Mouse (Mus musculus) CH12.LX (cell line): ENCODE measurements around the gene Ppp1r13l. TPM values are rescaled to one million over a fixed set of nuclear protein-coding genes. Genes with fewer than 3 reads are reported as not detected.

Experiments
- DNase-seq: peaks from one replicate; pipeline ENCODE4 v3.0.0-alpha.2; 2013; ENCODE audit errors: extremely low read depth
- H3K27ac ChIP-seq: 2 replicates; pipeline ENCODE4 v1.5.1; 2012; ENCODE audit warnings: low read depth, mild to moderate bottlenecking, control low read depth, moderate library complexity; ENCODE audit not compliant: insufficient read depth
- H3K27me3 ChIP-seq: replicated peaks from 2 replicates; pipeline ENCODE3; 2012; ENCODE audit warnings: inconsistent platforms
- H3K36me3 ChIP-seq, 2 experiments: replicated peaks in 1 of 2; 2 replicates each; pipeline versions ENCODE3 to v1.6.1; 2012; ENCODE audit warnings: inconsistent platforms in 1 of 2, low read length in 1 of 2, mild to moderate bottlenecking in 1 of 2, mixed read lengths in 1 of 2, moderate library complexity in 1 of 2; ENCODE audit not compliant: control insufficient read depth in 1 of 2, insufficient read depth in 1 of 2
- H3K4me1 ChIP-seq, 2 experiments: 2 replicates each; pipeline ENCODE4 v1.6.1; 2012; ENCODE audit warnings: inconsistent platforms in 1 of 2, moderate library complexity in 1 of 2; ENCODE audit not compliant: insufficient read depth in 2 of 2, control insufficient read depth in 1 of 2
- H3K4me2 ChIP-seq: 2 replicates; pipeline ENCODE4 v1.6.1; 2012; ENCODE audit warnings: low read depth, mild to moderate bottlenecking, control low read depth; ENCODE audit not compliant: poor library complexity, insufficient read depth, severe bottlenecking
- H3K4me3 ChIP-seq, 3 experiments: fragments of 150-350 bp in 1 of 3; sonication (generic) in 1 of 3; replicated peaks in 1 of 3; 2 replicates each; pipeline versions ENCODE3 to v1.5.1; 2011 to 2012; ENCODE audit warnings: low read depth in 2 of 3, low read length in 2 of 3, mild to moderate bottlenecking in 2 of 3, moderate library complexity in 2 of 3, control low read depth in 1 of 3, improper control_type of control experiment in 1 of 3, inconsistent platforms in 1 of 3, mixed read lengths in 1 of 3; ENCODE audit not compliant: poor library complexity in 1 of 3
- H3K79me2 ChIP-seq: replicated peaks from 2 replicates; pipeline ENCODE4 v1.6.1; 2012; ENCODE audit warnings: mild to moderate bottlenecking, moderate library complexity; ENCODE audit not compliant: control insufficient read depth, poor library complexity, insufficient read depth, severe bottlenecking; ENCODE audit errors: extremely low read depth
- H3K9ac ChIP-seq: 2 replicates; pipeline ENCODE4 v1.6.1; 2012; ENCODE audit warnings: low read depth, mild to moderate bottlenecking, control low read depth, moderate library complexity; ENCODE audit not compliant: insufficient read depth
- H3K9me3 ChIP-seq: replicated peaks from 2 replicates; pipeline ENCODE3; 2012; ENCODE audit warnings: low read length, inconsistent platforms, mixed read lengths
- E2F4 ChIP-seq: IDR thresholded peaks from 2 replicates; pipeline ENCODE4 v1.6.1; 2011; ENCODE audit warnings: low read depth, low read length, improper control_type of control experiment; ENCODE audit not compliant: insufficient replicate concordance
- ELF1 ChIP-seq: IDR thresholded peaks from 2 replicates; pipeline ENCODE4 v1.6.1; 2014; ENCODE audit warnings: low read depth, mild to moderate bottlenecking, inconsistent platforms, low read length, improper control_type of control experiment
- ETS1 ChIP-seq: conservative IDR thresholded peaks from 2 replicates; pipeline ENCODE4 v1.6.1; 2012; ENCODE audit warnings: low read depth, mild to moderate bottlenecking, inconsistent platforms, low read length, improper control_type of control experiment, moderate library complexity
- JUN ChIP-seq: IDR thresholded peaks from 2 replicates; pipeline ENCODE4 v1.6.1; 2011; ENCODE audit warnings: low read depth, mild to moderate bottlenecking, low read length, improper control_type of control experiment, moderate library complexity; ENCODE audit not compliant: insufficient read depth
- KAT2A ChIP-seq: IDR thresholded peaks from 2 replicates; pipeline ENCODE4 v1.6.1; 2012; ENCODE audit warnings: low read length, improper control_type of control experiment, inconsistent platforms; ENCODE audit not compliant: insufficient replicate concordance
- MAX ChIP-seq: IDR thresholded peaks from 2 replicates; pipeline ENCODE4 v1.6.1; 2011; ENCODE audit warnings: low read length, improper control_type of control experiment
- MEF2A ChIP-seq: IDR thresholded peaks from 2 replicates; pipeline ENCODE4 v1.6.1; 2014; ENCODE audit warnings: low read depth, mild to moderate bottlenecking, inconsistent platforms, low read length, improper control_type of control experiment, borderline replicate concordance
- MXI1 ChIP-seq: IDR thresholded peaks from 2 replicates; pipeline ENCODE4 v1.6.1; 2011; ENCODE audit warnings: mild to moderate bottlenecking, low read depth, low read length, improper control_type of control experiment
- RCOR1 ChIP-seq: conservative IDR thresholded peaks from 2 replicates; pipeline ENCODE4 v1.6.1; 2012; ENCODE audit warnings: low read depth, mild to moderate bottlenecking, inconsistent platforms, low read length, improper control_type of control experiment
- SIN3A ChIP-seq: IDR thresholded peaks from 2 replicates; pipeline ENCODE4 v1.6.1; 2012; ENCODE audit warnings: low read length, improper control_type of control experiment, inconsistent platforms
- SMC3 ChIP-seq: IDR thresholded peaks from 2 replicates; pipeline ENCODE4 v1.6.1; 2011; ENCODE audit warnings: low read depth, low read length, improper control_type of control experiment
- ZMIZ1 ChIP-seq: IDR thresholded peaks from 2 replicates; pipeline ENCODE4 v1.6.1; 2012; ENCODE audit warnings: low read depth, mild to moderate bottlenecking, inconsistent platforms, low read length, improper control_type of control experiment
- ZNF384 ChIP-seq: IDR thresholded peaks from 2 replicates; pipeline ENCODE4 v1.6.1; 2012; ENCODE audit warnings: low read depth, low read length, improper control_type of control experiment, inconsistent platforms
- dilution Hi-C: fragments of 300-500 bp; cut with MboI; formaldehyde crosslinking; loops from 2 replicates; pipeline ENCODE4 v1.14.3; 2020; ENCODE audit warnings: low sequenced_read_pairs; ENCODE audit not compliant: extremely low pct_unique_long_range_greater_than_20kb, extremely low pct_ligation_motif_present
- in situ Hi-C: fragments of 300-500 bp; cut with MboI; formaldehyde crosslinking; loops from 3 replicates; pipeline ENCODE4 v1.14.3; 2019; ENCODE audit warnings: low sequenced_read_pairs, low pct_ligation_motif_present, low pct_unique_long_range_greater_than_20kb, mixed read lengths
- polyA plus RNA-seq: library from polyadenylated mRNA; unstranded; fragments of >175 nt; gene quantifications from 2 replicates; pipeline ENCODE4 v1.2.1, GENCODE M21; 2012; ENCODE audit warnings: low read depth; ENCODE audit not compliant: insufficient read length
- total RNA-seq, 2 experiments: library from RNA; depleted of rRNA; stranded (reverse); fragments of 300-350 nt in 1 of 2; fragments of >200 nt in 1 of 2; gene quantifications; 2 replicates each; pipeline ENCODE4 v1.2.3; 2012 to 2014

The Ppp1r13l gene
- total and polyA plus RNA-seq, 3 experiments = 0.11 to 1.3 (median 0.68) TPM

DNA sequence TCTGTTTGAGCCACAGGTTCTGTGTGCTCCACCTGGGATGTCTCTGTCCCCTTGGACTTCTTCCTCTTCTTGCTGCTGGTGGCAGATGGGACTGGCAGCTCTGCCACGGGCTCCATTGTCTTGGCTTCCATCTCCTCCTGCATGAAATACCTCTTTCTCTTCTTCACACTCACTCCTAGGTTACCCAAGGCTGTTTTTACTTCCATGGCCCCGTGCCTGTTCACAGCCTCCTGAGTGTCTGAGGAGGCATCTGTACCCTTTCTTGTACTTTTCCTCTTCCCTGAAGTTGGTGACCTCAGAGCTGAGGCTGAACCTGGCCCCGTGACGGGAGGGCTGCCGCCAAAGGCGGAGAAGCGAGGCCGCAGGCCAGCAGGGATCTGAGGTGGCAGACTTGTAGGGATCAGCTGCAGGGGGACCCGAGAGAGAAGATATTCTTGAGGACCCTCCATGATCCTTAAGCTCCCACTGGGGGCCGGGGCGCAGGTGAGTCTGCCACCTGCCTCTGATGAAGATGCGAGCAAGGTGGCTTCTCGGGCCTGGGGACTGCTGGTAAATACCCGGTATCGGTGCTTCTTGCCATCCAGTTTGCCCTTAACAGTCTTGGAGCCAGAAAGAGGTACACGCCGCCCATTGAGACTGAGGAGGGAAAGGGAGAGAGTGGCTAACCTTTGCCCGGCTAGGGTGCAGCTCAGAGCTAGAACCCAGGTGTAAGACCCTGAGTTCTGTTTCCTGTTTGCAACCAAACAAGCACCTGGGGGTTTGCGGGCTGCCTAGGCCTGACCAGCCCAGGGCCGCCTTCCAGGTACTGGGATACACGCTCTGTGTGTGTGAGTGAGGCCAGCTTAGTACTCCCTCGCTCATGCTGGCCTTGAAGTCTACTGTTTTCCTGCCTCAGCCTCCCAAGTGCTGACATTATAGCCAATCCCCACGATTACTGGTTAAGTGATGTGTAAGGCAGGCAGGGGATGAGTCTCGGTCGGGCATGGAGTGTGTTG is 1.9 kb upstream of the Ppp1r13l start:
- H3K79me2 ChIP-seq = peaks cover 8% of the 10 kb centered on the region
- H3K9me3 ChIP-seq = peaks cover 4% of the 10 kb centered on the region
- TF ChIP-seq E2F4 (no peak), MAX (no peak), ZMIZ1 (no peak), KAT2A (no peak), JUN (no peak), SIN3A (no peak), ZNF384 (no peak), MEF2A (no peak), SMC3 (no peak), RCOR1 (no peak), ETS1 (no peak), MXI1 (no peak)
- H3K4me2 ChIP-seq = peak overlapping the region; percentile 63; the same call in 1 of the 2 replicates
- in situ Hi-C loops (loop anchor here (10.0 kb wide), 1 partner anchor 193 kb away; the partner anchor contains the start of gene Gipr), dilution Hi-C loops (no loop called here)
- H3K4me1 ChIP-seq = peaks cover 8 to 31% of the 10 kb centered on the region in 2 experiments; a peak in 3 of 4 replicates
- H3K9ac ChIP-seq = no peak overlapping the region
- peaks cover 28% of the 10 kb centered on the region for H3K27me3 ChIP-seq
- peak overlapping the region in 1 of 3 experiments; percentile 73 for H3K4me3 ChIP-seq
- DNase-seq = no peak
- peaks cover 27 to 49% of the 10 kb centered on the region in 2 experiments for H3K36me3 ChIP-seq
- H3K27ac ChIP-seq = no peak overlapping the region

DNA sequence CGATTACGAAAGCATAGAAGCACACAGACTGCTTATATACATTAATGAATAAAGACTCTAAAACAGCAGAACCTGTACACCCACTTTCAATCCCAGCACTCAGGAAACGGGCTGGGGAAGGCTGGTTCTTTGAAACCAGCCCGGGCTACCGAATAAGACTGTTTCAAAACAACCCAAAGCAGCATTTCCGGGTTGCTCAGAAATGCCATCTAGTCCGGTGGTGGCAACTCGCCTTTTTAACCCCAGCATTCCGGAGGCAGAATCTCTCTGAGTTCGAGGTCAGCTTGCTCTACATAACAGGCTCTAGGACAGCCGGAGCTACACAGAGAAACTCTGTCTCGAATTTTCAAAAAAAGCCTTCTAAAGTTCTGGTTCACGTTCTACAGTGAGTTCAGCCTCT is 915 bp upstream of the Ppp1r13l start:
- Histone ChIP-seq H3K4me2 (peak overlapping the region; percentile 63), H3K4me1 (peaks cover 8 to 32% of the 10 kb centered on the region in 2 experiments; a peak in 3 of 4 replicates), H3K27ac (no peak overlapping the region), H3K4me3 (peak overlapping the region; percentile 37 to 85 (median 73)), H3K27me3 (peaks cover 37% of the 10 kb centered on the region), H3K9ac (peak overlapping the region; percentile 47), H3K79me2 (peaks cover 8% of the 10 kb centered on the region), H3K36me3 (peaks cover 24 to 40% of the 10 kb centered on the region in 2 experiments), H3K9me3 (peaks cover 4% of the 10 kb centered on the region)
- dilution Hi-C loops (no loop called here), in situ Hi-C loops (loop anchor here (10.0 kb wide), 1 partner anchor 194 kb away; the partner anchor contains the start of gene Gipr)
- DNase-seq = peak; percentile 21
- TF ChIP-seq ELF1 = peak; percentile 66
- no peak for TF ChIP-seq JUN
